Mouse (Mus musculus) midbrain, embryonic 14.5 days (tissue): Measurements from ENCODE around the gene Epor. TPM values are rescaled to one million over a fixed set of nuclear protein-coding genes. Genes with fewer than 3 reads are reported as not detected.

Experiments
- ATAC-seq: fragments of 200-750 bp; cut with Nextera tagmentation; 2 replicates; pipeline ENCODE4 v1.8.0; 2017; ENCODE audit warnings: moderate number of reproducible peaks, moderate library complexity; ENCODE audit not compliant: low FRiP score, low TSS enrichment
- DNase-seq: peaks from one replicate; pipeline ENCODE4 v3.0.0-alpha.2; 2015
- H3K27ac ChIP-seq: fragments of 300-500 bp; sonication (generic); replicated peaks from 2 replicates; pipeline ENCODE4 v1.5.1; 2014; ENCODE audit warnings: mild to moderate bottlenecking, low read depth, low read length, moderate library complexity
- H3K27me3 ChIP-seq: fragments of 300-500 bp; sonication (generic); 2 replicates; pipeline ENCODE4 v1.6.1; 2014; ENCODE audit warnings: low read length, control low read depth, mixed read lengths; ENCODE audit not compliant: control insufficient read depth, insufficient read depth
- H3K36me3 ChIP-seq: fragments of 300-500 bp; sonication (generic); 2 replicates; pipeline ENCODE4 v1.6.1; 2014; ENCODE audit warnings: low read length, control low read depth; ENCODE audit not compliant: control insufficient read depth, insufficient read depth
- H3K4me1 ChIP-seq: fragments of 300-500 bp; sonication (generic); 2 replicates; pipeline ENCODE4 v1.6.1; 2014; ENCODE audit warnings: mild to moderate bottlenecking, antibody characterized with exemption, low read length, control low read depth; ENCODE audit not compliant: control insufficient read depth, insufficient read depth
- H3K4me2 ChIP-seq: fragments of 300-500 bp; sonication (generic); 2 replicates; pipeline ENCODE4 v1.6.1; 2014; ENCODE audit warnings: mild to moderate bottlenecking, low read length, moderate library complexity
- H3K4me3 ChIP-seq: fragments of 300-500 bp; sonication (generic); replicated peaks from 2 replicates; pipeline ENCODE4 v1.5.1; 2014; ENCODE audit warnings: low read depth, low read length
- H3K9ac ChIP-seq: fragments of 300-500 bp; sonication (generic); replicated peaks from 2 replicates; pipeline ENCODE4 v1.6.1; 2014; ENCODE audit warnings: mild to moderate bottlenecking, low read length, moderate library complexity
- H3K9me3 ChIP-seq: fragments of 300-500 bp; sonication (generic); 2 replicates; pipeline ENCODE4 v1.6.1; 2016; ENCODE audit warnings: low read length, control low read depth, mixed read lengths; ENCODE audit not compliant: control insufficient read depth
- WGBS: fragments of 180-500 bp; shearing (Covaris S2); extraction: QIAGEN DNeasy Blood & Tissue Kit; methylation state at CpG from one replicate; pipeline ENCODE4 v1.1.7; 2014; 5-methylcytosine and 5-hydroxymethylcytosine counted together
- polyA plus RNA-seq: library from polyadenylated mRNA; unstranded; fragments of >200 nt; fragmentation: Nextera tagmentation; extraction: Ambion mirVana; gene quantifications from 2 replicates; pipeline ENCODE4 v1.2.1, GENCODE M21; 2014

Epor gene
- polyA plus RNA-seq, 1 experiment from 2014 or later, result 2.0 TPM

DNA sequence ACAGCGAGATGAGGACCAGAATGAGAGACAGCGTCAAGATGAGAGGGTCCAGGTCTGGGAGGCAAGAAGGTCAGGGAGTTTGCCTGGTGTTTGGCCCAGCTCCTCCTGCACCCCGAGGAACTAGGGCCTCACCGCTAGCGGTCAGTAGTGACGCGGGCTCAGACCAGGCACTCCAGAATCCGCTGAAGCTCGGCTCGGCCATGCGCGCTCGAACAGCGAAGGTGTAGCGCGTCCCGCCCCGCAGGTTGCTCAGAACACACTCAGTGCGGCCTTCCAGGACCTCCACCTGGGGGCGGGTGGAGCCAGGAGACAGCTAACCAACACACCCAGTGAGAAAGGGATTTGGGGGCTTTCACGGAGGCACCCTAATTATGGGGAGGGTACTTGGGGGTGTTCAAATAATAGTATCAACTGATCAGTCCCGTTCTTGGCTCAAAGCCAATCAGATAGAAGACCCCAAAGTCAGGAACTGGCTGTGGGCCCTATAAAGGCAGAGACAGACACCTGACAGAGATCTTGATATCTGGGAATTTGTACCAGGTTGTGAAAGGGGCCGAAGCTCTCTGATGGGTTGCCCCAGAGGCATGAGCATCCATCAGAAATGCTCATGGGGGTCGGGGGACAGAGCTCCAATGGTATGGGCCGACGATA lies 2.6 kb downstream of the Epor start:
- ATAC-seq, result no peak
- H3K4me3 ChIP-seq, result no peak overlapping the region

DNA sequence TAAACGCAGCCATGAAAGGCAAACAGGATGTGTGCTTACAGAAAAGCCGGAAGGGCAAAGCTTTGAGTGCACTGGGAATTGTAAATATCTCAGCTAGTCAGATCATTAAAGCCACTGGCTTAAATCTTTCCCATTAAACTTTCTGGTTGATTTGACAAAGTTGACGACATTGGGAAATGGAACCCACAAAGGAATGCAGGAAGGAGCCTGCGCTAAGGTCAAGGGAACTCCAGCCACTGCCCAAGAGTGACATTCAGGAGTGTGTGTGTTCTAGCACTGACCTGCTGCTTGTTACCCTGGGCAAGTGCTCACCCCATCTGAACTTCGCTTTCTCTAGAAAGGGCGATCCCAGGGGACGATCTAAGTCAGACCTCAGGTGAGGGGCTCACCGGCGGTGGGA lies 3.2 kb downstream of the Epor start:
- DNase-seq (no peak), ATAC-seq (no peak)
- no peak overlapping the region for H3K9ac ChIP-seq
- H3K9me3 ChIP-seq, result no peaks in the 10 kb centered on the region
- WGBS, result 61% methylated on average over 9 of the region's 9 CpGs
- no peak overlapping the region for H3K27ac ChIP-seq
- no peak overlapping the region for H3K4me2 ChIP-seq
- no peaks in the 10 kb centered on the region for H3K36me3 ChIP-seq
- H3K27me3 ChIP-seq, result peaks cover 43% of the 10 kb centered on the region
- no peak overlapping the region for H3K4me3 ChIP-seq
- H3K4me1 ChIP-seq, result peaks cover 20% of the 10 kb centered on the region

More for the DNA sequence above, 2.6 kb downstream of the Epor start:
- H3K36me3 ChIP-seq, result no peaks in the 10 kb centered on the region
- H3K27ac ChIP-seq, result no peak overlapping the region
- no peak for DNase-seq
- H3K9me3 ChIP-seq, result no peaks in the 10 kb centered on the region
- H3K4me2 ChIP-seq, result no peak overlapping the region
- WGBS, result 11% methylated on average over 26 of the region's 26 CpGs
- H3K4me1 ChIP-seq, result peaks cover 20% of the 10 kb centered on the region
- H3K9ac ChIP-seq, result no peak overlapping the region
- H3K27me3 ChIP-seq, result peaks cover 43% of the 10 kb centered on the region

DNA sequence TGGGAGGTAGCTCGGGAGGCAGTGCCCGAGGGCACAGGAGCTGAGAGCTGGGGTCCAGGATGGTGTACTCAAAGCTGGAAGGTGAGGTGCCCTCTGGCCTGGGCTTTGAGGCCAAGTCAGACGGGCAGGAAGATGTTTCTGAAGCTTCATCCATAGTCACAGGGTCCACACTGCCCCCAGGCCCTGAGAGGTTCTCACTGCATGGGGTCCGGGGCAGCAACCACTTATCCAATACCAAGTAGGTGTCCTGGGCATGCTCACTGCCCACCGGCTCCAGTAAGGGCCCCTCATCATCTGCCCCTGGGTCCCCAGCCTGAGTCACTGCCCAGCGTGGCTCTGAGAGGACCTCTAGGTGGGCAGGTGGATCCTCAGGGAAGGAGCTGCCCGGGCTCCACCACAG lies 4.1 kb downstream of the Epor start:
- no peak overlapping the region for H3K4me3 ChIP-seq
- ATAC-seq (no peak), DNase-seq (no peak)
- H3K9me3 ChIP-seq, result no peaks in the 10 kb centered on the region
- no peaks in the 10 kb centered on the region for H3K36me3 ChIP-seq
- no peak overlapping the region for H3K4me2 ChIP-seq
- WGBS, result 90% methylated on average over 7 of the region's 7 CpGs
- H3K27ac ChIP-seq, result no peak overlapping the region
- H3K4me1 ChIP-seq, result peaks cover 25% of the 10 kb centered on the region
- H3K27me3 ChIP-seq, result peaks cover 43% of the 10 kb centered on the region
- H3K9ac ChIP-seq, result no peak overlapping the region

DNA sequence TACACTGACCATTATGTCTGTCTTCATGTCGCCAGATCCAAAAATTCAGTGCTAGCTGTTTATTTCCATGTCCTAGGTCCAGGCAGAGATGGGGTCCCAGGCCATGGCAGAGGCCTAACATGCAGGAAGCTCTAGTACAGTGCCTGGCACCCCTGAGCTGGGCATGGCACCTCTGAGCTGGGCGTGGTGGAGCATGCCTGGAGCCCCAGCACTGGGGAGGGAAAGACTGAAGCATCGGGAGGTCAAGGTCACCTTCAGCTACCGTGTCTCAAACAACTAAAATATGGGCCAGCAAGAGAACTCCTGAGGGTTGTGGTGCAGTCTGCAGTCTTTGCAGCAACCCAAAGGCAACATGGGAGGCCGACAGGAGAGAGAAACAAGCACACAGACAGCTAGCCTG lies 4.9 kb downstream of the Epor start:
- H3K27ac ChIP-seq, result no peak overlapping the region
- H3K9me3 ChIP-seq, result no peaks in the 10 kb centered on the region
- H3K4me2 ChIP-seq, result no peak overlapping the region
- no peak for ATAC-seq
- DNase-seq, result no peak
- no peak overlapping the region for H3K9ac ChIP-seq
- peaks cover 41% of the 10 kb centered on the region for H3K27me3 ChIP-seq
- WGBS, result 88% methylated on average over 5 of the region's 5 CpGs
- H3K4me1 ChIP-seq, result peaks cover 32% of the 10 kb centered on the region
- no peaks in the 10 kb centered on the region for H3K36me3 ChIP-seq
- no peak overlapping the region for H3K4me3 ChIP-seq

DNA sequence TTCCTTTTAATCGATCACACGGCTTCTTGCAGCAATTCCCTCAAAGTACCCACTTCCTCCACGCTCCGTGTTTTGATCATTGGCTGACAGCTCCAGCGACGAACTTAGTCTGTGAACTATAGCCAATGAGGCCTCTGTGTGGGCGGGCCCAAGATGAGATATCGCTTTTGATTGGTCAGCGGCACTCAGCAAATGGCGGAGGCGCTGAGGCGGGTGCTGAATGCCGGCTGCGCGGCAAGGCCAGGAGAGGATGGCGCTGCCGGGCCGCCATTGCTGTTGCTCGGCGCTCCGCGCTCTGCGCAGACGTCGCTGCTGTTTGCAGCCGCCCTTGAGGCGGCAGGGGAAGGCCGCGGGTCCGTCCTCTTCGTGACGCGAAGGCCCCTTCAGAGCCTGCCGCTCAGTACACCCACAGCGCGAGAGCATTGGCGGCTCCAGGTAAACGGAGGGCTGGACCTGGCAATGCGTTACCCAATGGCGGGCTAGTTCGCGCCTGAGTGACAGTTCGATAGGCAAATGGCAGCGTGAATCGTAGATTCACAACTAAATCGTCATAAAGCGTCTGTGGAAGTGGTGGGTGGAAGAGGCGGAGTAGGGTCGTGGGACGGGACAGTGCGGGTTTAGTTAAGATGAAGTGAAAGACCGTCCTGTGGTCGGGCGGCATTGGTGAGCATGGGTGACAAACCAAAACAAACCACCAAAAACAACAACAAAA lies 7.6 kb downstream of the Epor start, which contains the start of gene Swsap1:
Swsap1 (plus strand) TSS at position 186 of the 712 bp plus-strand sequence.
- H3K27ac ChIP-seq, result peak within 1 kb of the TSS; percentile 94
- under 1% methylated on average over 54 of the region's 54 CpGs for WGBS
- H3K9me3 ChIP-seq, result no peaks in the 10 kb centered on the region
- peaks cover 15% of the 10 kb centered on the region for H3K27me3 ChIP-seq
- peak within 1 kb of the TSS; percentile 68 for H3K4me2 ChIP-seq
- peak; percentile 98 for DNase-seq
- peak; percentile 97 for ATAC-seq
- H3K36me3 ChIP-seq, result no peaks in the 10 kb centered on the region
- peaks cover 17% of the 10 kb centered on the region; the same call in 1 of the 2 replicates for H3K4me1 ChIP-seq
- H3K4me3 ChIP-seq, result peak within 1 kb of the TSS; percentile 64
- H3K9ac ChIP-seq, result peak within 1 kb of the TSS; percentile 68

DNA sequence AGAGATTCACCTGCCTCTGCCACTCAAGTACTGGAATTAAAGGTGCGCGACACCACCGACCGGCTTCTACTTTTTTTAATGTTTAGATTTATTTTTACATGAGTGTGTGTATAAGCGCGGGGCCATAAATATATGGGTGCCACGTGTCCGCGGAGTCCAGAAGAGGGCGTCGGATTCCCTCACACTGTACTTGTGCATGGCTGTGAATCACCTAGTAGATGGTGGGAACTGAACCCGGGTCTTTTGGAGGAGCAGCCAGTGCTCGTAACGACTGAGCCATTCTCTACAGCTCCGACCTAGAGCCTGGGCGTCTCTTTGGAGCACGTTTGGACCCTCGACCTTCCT lies 8.1 kb downstream of the Epor start:
- ATAC-seq, result peak; percentile 52
- H3K9ac ChIP-seq, result peak overlapping the region; percentile 37; the same call in 1 of the 2 replicates
- H3K4me3 ChIP-seq, result peak overlapping the region; percentile 64
- WGBS, result 3% methylated on average over 18 of the region's 18 CpGs
- no peak for DNase-seq
- H3K4me2 ChIP-seq, result peak overlapping the region; percentile 68
- peaks cover 17% of the 10 kb centered on the region; the same call in 1 of the 2 replicates for H3K4me1 ChIP-seq
- peak overlapping the region; percentile 94 for H3K27ac ChIP-seq
- H3K9me3 ChIP-seq, result no peaks in the 10 kb centered on the region
- no peaks in the 10 kb centered on the region for H3K36me3 ChIP-seq
- H3K27me3 ChIP-seq, result peaks cover 10% of the 10 kb centered on the region

DNA sequence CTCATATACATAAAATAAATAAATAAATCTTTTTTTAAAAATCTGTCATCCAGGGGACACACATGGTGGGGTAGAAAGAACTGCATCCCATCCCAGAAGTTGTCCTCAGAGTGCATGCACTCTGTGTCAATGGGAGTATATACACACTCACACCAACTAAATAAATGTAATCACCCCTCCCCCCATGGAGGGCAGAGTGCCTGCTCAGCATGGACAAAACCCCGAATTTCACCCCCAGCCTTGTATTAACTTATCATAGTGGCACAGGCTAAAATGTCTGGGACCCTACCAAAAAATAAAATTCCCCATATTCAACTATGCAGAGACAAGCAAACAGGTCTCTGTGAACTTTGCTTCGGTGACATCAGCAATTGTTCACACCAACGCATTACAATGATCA lies 8.7 kb downstream of the Epor start:
- peak overlapping the region; percentile 64; the same call in 1 of the 2 replicates for H3K4me3 ChIP-seq
- peaks cover 17% of the 10 kb centered on the region; the same call in 1 of the 2 replicates for H3K4me1 ChIP-seq
- peak overlapping the region; percentile 68; the same call in 1 of the 2 replicates for H3K4me2 ChIP-seq

DNA sequence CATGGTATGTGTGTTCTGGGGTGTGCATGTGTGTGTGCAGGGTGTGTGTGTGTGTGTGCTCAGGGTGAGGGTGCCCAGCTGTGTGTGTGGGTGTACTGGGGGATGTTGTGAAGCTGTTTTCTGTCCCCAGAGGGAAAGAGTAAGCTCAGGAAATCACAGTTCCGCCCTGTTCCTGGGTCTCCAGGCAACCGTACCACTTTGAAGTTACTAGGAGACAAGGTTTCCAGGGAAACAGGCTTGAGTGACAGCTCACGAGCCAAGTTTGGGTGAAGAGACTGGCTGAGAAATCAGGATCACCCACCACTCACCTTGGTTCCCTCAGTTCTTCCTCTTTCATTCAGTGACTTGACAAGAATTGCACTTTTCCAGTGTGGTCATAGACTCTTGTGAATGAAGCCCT lies 9.7 kb downstream of the Epor start:
- H3K27me3 ChIP-seq, result no peaks in the 10 kb centered on the region
- DNase-seq (peak; percentile 87), ATAC-seq (no peak)
- H3K36me3 ChIP-seq, result no peaks in the 10 kb centered on the region
- no peak overlapping the region for H3K9ac ChIP-seq
- peak overlapping the region; percentile 75 for H3K27ac ChIP-seq
- no peak overlapping the region for H3K4me3 ChIP-seq
- peaks cover 17% of the 10 kb centered on the region; the same call in 1 of the 2 replicates for H3K4me1 ChIP-seq
- peak overlapping the region; percentile 10; the same call in 1 of the 2 replicates for H3K4me2 ChIP-seq
- H3K9me3 ChIP-seq, result no peaks in the 10 kb centered on the region
- 1% methylated on average over 3 of the region's 3 CpGs for WGBS

More for the DNA sequence above, 8.7 kb downstream of the Epor start:
- H3K9me3 ChIP-seq, result no peaks in the 10 kb centered on the region
- H3K9ac ChIP-seq, result no peak overlapping the region
- 76% methylated on average over 3 of the region's 3 CpGs for WGBS
- DNase-seq (no peak), ATAC-seq (no peak)
- H3K27ac ChIP-seq, result no peak overlapping the region
- H3K36me3 ChIP-seq, result no peaks in the 10 kb centered on the region
- H3K27me3 ChIP-seq, result peaks cover 4% of the 10 kb centered on the region
